Mouse (Mus musculus) monocyte, adult 2 months (primary cell): ENCODE measurements around the gene Prepl.
A peak's percentile ranks its signal among the peaks of the same experiment; 100 is the strongest.

Source experiments
- DNase-seq, 2 experiments: peaks; one replicate each; pipeline ENCODE4 v3.0.0; 2022; ENCODE audit warnings: low spot score in 2 of 2, low read depth in 1 of 2

Gene Prepl

GRCm38 (mm10) chr17:85090120-85091099 lies at the start of gene Prepl, which contains the start of gene Camkmt:
TSS of gene Prepl (minus strand) at chr17:85090241.
TSS of gene Camkmt (plus strand) at chr17:85090552.
- peak; percentile 95 for DNase-seq

DNA sequence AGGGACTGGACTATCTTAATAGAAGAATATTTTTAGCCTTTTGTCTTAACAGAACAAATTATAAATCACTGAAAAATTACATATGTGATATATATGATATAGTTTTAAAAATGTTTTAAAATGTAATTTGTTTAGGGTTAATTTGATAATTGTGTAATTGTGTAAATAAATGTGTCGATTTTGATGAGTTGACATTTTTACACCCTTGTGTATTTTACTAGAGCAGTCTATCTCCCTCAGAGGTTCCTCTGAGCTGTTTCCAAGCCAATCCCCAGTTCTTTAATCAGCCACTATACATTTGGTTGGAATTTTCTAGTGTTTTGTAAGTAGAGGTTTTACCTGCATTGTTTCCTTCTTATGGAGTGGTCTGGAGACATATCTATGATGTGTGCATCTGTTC lies 48.4 kb upstream of the Prepl start:
- DNase-seq, result no peak

- DNase-seq, result no peak
These were observed 26.6 kb upstream of the Prepl start for GRCm38 (mm10) chr17:85116643-85117042.

- no peak for DNase-seq
These were observed 23.4 kb upstream of the Prepl start for GRCm38 (mm10) chr17:85113441-85113840.

GRCm38 (mm10) chr17:85110640-85111039 lies 20.6 kb upstream of the Prepl start:
- no peak for DNase-seq

GRCm38 (mm10) chr17:85103310-85103709 lies 13.3 kb upstream of the Prepl start:
- DNase-seq, result no peak

DNA sequence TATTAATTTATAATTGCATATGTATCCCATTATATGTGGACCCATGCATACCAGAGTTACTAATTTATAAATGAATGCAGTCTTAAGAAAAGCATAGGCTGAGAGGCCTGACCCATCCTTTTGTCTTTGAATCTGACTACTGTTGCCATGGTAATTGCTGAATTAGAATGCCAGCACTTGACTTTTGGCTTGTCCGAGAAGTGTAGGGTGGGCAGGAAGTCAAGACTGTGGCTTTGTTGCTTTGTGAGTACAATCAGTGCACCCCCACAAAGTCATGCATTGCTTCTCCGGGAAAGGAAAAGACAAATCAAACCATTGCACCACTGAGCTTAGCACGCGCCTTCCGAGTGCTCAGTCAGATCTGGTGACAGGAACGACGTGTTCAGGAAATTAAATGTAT lies 11.7 kb upstream of the Prepl start:
- no peak for DNase-seq

DNA sequence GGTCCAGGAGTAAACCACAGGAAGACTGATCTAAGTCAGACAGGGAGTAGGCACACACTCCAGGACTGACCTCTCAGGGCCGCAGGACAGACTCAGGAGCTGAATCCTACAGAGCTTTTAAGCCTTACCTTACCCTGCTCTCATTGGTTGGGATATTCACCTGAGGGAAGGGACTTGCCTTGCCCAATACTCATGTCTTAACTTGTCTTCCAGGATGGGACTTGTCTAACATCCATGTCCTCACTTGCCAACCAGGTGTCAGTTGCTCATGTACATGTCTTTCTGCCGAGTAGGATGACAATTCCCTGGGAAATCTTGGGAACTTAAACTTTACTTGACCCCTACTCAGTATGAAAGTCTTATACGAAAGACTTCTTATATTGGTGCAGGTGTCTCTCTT lies 10.2 kb upstream of the Prepl start:
- no peak for DNase-seq

DNA sequence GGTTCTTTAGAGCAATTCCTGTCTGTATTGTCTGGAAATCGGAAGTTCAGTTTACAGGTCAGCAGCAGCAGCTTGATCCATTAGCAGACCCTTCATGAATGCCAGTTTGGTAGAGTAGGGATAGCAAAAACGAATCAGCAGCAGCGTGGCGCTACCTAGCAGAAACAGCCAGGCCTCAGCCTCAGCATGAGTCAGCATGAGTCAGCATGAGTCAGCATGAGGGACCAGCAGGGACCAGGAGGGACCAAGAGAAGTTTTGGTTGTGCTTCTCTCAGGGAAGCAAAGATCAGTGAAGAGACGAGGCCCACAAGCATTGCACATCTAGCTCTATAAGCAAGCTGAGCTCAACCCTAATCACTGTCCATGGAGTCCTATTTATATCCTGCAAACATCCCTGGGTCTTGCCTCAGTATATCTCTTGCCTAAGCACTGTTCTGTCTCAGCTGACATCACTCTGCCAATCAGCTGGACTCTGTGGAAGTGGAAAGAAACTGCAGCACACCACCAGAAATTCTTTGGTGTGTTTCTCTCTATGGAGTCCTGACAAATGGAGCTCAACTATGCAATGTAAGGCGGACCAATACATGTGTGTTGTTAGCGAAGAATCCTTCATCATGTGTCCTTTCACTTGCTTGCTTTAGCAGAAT lies 8.8 kb upstream of the Prepl start:
- no peak for DNase-seq

DNA sequence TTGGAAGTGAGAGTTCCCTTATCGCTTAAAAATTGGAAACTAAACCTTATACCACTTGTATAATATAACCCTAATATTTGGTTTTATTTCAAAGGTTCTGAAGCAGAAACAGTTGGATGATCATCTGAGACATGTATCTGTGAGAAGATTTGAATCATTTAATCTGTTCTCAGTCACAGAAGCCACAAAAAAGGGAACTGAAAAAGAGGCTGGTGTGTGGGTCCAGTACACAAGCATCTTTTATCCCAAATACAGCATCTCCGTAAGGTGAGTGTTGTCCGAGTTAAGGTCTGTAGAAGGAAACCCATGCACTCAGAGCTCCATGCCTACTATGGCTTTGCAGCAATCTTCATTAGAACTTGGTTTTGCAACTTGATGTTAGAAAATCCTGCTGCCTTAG lies 6.4 kb upstream of the Prepl start:
- no peak for DNase-seq

DNA sequence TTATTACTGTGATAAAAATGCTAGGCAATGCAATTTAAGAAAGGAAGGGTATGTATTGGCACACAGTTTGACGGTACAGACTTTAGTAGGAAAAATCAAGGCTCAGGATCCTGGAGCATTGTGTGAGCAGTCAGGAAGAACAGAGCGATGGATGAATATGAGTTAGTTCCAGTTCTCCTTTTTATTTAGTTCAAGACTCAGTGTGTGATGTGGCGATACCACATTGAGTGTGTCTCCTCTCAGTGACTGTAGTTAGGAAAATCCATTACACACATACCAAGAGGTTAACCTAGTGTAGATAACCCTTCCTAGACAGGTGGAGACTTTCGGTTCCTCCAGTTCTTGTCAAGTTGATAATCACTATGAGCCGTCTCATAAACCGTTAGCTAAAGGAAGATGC lies 1.7 kb upstream of the Prepl start:
- DNase-seq, result no peak

DNA sequence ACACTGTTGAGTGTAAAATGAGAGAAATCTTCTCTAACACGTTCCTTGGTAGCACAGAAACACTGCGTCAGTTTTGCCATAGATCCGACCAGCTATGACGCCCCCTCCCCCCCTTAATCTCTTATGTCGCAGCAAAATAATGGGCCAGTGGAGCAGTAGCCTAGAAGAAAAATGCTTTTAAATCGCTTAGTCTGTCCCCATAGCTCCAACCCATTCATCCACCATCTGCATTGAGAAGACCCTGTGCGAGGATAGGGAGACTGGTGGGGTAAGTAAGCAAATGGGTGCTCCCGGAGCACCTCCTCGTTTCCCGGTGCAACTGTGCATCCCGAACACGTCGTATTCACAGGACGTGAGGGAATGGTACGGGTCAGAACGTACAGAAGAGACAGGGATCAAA lies 420 bp downstream of the Prepl start:
- no peak for DNase-seq

GRCm38 (mm10) chr17:85089011-85089410 lies 1.0 kb downstream of the Prepl start:
- DNase-seq, result no peak

DNA sequence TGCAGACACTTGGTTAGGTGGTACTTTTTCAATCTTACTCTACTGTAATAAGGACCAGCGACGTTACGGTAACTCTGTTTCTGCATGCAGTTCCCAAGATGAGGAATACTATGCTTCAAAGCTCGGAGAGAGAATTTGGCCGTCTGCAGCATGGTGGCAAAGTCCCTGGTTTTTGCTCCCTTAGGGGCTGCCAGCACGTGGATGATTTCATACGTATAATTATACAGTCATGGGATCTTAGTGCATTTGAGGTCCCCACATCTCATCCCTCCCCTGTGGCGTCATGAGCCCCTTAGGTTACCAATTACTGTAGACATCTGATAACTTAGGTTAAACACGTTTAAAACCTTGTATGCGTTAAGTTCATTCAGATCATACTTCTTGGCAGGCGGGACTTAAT lies 1.6 kb downstream of the Prepl start:
- no peak for DNase-seq

- DNase-seq, result no peak
These were observed 2.5 kb downstream of the Prepl start for GRCm38 (mm10) chr17:85087591-85087990.

GRCm38 (mm10) chr17:85086501-85086900 lies 3.5 kb downstream of the Prepl start:
- no peak for DNase-seq

DNA sequence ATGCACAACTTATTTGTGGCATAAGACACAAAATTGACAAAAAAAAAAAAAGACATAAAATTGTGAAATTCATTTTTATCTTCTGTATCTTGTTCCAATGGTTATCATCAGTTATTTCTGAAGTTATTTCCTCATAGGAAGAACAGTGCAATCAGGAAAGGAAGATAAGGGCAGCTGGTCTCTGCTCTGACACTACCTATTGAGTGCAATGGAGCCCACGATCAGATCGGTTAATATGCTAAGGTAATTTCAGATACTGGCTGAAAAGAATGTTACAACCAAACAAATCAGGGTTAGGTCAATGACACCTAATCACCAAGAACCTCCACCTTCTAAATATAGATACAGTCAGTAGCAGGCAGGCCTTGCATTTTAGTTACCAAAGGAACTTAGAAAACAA lies 4.7 kb downstream of the Prepl start:
- DNase-seq, result no peak

DNA sequence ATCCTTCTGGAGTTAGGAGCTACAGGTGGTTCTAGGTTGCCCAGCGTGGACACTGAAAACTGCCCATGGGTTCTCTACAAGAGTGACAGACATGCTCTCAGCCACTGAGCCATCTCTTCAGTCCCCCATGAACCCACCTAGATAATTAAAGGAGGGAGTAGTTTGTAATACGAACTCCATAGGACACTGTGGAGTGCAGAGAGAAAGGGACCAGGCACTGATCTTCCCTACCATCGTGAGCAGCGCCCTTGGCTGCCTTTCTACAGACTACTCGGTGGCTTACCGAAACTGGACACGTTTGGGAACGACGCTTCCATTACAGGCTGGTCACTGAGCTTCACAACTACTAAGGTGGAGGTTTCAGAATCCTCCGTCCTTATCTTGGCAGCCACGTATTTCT lies 9.3 kb downstream of the Prepl start:
- no peak for DNase-seq

DNA sequence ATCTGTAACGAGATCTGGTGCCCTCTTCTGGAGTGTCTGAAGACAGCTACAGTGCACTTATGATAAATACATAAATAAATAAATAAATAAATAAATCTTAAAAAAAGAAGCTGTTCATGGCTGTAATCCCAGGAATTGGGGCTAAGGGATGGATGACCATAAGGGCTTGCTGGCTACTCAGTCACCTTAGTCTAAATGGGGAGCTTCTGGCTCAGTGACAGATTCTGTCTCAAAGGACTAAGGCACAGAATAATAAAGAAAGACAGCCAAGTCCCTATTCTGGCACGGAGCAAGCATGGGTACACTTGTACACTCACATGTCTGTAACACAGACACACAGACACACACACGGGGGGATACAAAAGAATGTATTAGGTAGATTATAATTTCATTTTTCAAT lies 10.8 kb downstream of the Prepl start:
- no peak for DNase-seq

DNA sequence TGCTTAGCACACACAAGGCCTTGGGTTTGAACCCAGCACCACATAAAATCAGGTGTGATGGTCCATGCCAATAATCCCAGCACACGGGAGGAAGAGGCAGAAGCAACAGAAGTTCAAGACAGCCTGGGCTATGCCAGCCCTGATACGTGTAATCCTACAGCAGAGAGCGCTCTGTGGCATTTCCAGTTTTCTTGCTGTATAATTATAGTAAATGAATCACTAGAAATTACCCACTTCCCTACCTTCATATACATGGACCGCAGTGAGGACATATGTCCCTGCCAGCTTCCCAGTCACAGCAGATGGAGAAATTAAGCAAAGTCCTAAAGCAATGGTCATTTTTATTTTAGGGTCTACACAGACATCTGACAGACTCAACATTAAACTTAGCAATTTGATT lies 16.0 kb downstream of the Prepl start:
- no peak for DNase-seq

GRCm38 (mm10) chr17:85073214-85073613 lies 16.8 kb downstream of the Prepl start:
- no peak for DNase-seq

- DNase-seq, result no peak
These were observed 17.7 kb downstream of the Prepl start for GRCm38 (mm10) chr17:85072383-85072782.
